Mouse (Mus musculus): Measurements from ENCODE around the gene Rpf1. TPM values are rescaled to one million over a fixed set of nuclear protein-coding genes. Genes with fewer than 3 reads are reported as not detected.

Gene Rpf1
- polyA plus RNA-seq, 1 experiment from 2014 or later: 71.6 TPM

Other genes with a start within 250 kb of the Rpf1 start
- gene Ssx2ip, start 116.8 kb downstream of the Rpf1 start, polyA plus RNA-seq (2016; fragmentation: Nextera tagmentation; extraction: Ambion mirVana): 23.2 and 30.0 TPM in 2 replicates
- gene Ctbs, start 71.6 kb downstream of the Rpf1 start, polyA plus RNA-seq (2016; fragmentation: Nextera tagmentation; extraction: Ambion mirVana): 5.6 and 5.7 TPM in 2 replicates
- gene Spata1, start 21.7 kb downstream of the Rpf1 start, polyA plus RNA-seq (2016; fragmentation: Nextera tagmentation; extraction: Ambion mirVana): 8.0 and 8.2 TPM in 2 replicates
- 910 and 914 TPM in 2 replicates for gene Gng5, start 21.6 kb downstream of the Rpf1 start, polyA plus RNA-seq (2016; fragmentation: Nextera tagmentation; extraction: Ambion mirVana)
- not detected in 2 replicates for gene Uox, start 49.0 kb upstream of the Rpf1 start, polyA plus RNA-seq (2016; fragmentation: Nextera tagmentation; extraction: Ambion mirVana)
- gene Dnase2b, start 94.2 kb upstream of the Rpf1 start, polyA plus RNA-seq (2016; fragmentation: Nextera tagmentation; extraction: Ambion mirVana): not detected in 2 replicates
- not detected in 2 replicates for gene 4930503B20Rik, start 129.9 kb upstream of the Rpf1 start, polyA plus RNA-seq (2016; fragmentation: Nextera tagmentation; extraction: Ambion mirVana)
- gene Samd13, start 164.2 kb upstream of the Rpf1 start, polyA plus RNA-seq (2016; fragmentation: Nextera tagmentation; extraction: Ambion mirVana): 0.97 and 1.0 TPM in 2 replicates

Measured in midbrain, embryonic 12.5 days (tissue).